Mouse (Mus musculus): ENCODE results near the gene Ripk3. TPM values are rescaled to one million over a fixed set of nuclear protein-coding genes. Genes with fewer than 3 reads are reported as not detected.

Ripk3 gene
- polyA plus RNA-seq (2012), result 63.9 and 71.4 TPM in 2 replicates

DNA sequence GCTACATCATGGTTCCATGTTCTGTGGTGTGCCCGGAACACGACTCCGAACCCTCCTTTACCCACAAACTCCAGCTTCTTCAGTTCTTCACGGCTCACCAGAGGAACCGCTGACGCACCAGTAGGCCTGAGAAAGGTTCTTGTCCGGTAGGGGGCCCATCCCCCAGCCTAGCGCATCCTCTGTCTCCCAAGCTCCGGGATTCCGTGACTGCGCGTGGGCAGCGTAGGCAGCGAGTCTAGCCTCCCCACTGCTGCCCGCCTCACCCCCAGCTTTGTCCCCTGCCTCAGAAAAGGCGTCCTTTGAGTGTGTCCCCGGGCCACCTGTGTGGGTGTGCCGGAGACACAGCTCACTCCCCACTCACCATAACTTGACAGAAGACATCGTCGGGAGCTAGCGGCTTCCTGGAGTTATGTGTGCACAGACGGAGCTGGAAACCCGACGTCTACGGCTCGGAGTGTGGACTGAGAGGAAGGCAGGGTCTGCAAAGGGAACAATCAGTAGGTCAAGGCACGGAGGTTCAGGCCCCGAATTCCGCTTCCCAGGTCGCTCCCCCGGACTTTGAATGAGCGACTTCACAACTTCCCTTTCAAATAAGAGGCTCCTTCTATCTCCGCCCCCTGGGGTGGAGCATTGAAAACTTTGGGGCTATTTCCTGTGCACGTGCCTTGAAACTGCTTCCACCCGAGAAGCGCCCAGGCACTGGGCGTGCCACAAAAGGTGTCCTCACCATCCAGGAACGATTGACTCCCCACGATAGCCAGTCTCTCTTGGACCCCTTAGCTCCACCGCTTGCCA is at the start of gene Ripk3:
TSS of gene Ripk3 (minus strand) at position 610 of the 795 bp plus-strand sequence.

DNA sequence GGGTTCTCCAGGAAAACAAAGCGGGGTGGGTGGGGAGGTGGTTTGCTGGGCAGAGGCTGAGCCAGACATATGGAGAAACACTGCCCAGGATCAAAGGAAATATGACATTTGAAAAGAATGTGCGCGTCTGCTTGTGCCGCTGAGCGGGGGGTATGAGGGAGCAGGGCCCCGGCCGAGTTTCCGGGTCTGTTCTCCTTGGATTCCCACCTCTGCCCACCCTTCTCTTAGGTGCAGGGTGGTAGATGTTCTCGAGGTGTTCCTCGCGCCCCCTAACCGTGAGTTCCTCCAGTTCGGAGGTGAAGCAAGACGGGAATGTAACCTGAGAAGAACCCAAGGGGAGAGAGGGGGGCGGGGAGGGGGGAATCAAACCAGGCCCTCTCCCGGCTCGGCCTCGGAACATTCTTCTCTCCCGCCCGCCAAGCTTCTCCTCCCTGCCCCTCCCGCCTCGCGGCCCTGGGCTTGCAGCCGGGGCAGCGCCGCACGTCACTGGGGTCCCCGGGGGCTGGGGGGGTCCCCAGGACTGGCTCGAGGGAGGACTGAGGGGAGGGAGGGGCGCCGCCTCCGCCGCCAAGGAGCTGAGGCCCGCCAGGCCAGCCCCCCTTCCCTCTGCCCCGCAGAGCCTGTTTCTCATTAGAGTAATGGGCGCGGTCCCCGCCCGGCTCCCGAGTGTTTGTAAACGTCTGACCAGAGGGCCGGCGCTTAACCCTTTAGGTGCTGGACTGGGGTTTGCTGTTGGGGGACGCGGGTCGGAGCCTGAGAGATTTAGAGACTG is 34.5 kb upstream of the Ripk3 start, which contains the start of gene Nfatc4:
TSS of gene Nfatc4 (plus strand) at position 154 of the 772 bp plus-strand sequence.

GRCm38 (mm10) chr14:55783958-55784235 is 4.8 kb downstream of the Ripk3 start, which contains the start of gene Adcy4:
TSS of gene Adcy4 (minus strand) at chr14:55784095.

GRCm38 (mm10) chr14:55765696-55766095 is 23.0 kb downstream of the Ripk3 start, which contains the start of gene Ltb4r1:
TSS of gene Ltb4r1 (plus strand) at chr14:55765962.

GRCm38 (mm10) chr14:55761163-55761562 is 27.5 kb downstream of the Ripk3 start, which contains the start of gene Ltb4r2:
TSS of gene Ltb4r2 (plus strand) at chr14:55761428.

DNA sequence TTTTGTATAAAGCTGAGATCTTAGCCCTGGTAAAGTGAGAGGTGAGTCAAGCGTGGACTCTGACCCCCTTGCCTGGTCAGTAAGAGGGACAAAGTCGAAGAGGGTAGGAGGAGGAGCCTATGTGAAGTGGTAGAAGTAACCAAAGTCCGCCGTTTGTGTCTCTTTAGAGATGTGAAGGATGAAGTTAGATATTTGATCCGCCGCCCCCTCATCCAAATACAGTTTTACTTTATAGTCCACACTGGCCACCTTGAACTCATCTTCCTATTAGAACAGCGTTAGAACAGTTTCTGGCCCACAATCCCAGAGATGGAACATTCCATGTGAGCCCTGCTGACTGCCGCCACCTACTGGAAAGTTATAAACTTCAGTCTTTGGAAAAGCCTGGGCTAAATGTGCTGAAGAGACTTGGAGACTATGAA is 30.3 kb downstream of the Ripk3 start, which contains the start of gene Cideb:
TSS of gene Cideb (minus strand) at position 96 of the 422 bp plus-strand sequence.

DNA sequence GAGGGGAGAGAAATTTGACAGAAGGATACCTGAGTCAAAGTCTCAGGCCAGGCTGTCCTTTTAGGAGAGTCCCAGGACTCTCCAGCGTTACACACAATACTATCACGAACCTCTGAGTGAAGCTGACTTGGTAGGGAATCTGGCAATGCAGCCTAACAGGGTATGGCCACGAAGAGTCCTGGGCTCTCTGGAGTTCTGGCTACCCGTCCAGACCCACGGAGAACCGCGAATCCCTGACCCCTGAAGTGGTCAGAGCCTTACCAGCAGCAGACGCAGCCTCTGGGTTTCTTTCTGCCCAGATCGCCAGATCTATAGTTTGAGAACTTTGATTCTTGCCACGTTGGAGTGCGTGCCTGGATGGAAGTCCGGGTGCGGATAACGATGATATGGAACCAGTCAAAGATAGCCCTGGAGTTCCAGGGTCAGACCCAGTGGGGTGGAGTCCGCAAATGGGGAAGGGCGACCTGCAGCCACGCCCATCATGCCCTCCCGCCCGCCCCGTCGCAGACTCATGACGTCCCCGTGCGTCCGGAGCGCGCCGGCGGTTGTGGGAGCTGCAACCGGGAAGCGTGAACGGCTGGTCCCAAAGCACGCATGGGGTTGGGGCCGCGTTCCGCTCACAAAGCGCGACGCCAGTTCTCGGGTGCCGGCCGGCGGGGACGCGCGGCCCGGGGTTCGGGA is 43.3 kb downstream of the Ripk3 start, which contains the start of the genes Dhrs1 and Nop9:
TSS of gene Dhrs1 (minus strand) at position 511 of the 681 bp plus-strand sequence.
TSS of gene Nop9 (plus strand) at position 514 of the 681 bp plus-strand sequence.

Other genes starting within 250 kb of the Ripk3 start
- gene Pck2, start 248.6 kb downstream of the Ripk3 start, polyA plus RNA-seq (2012), result 86.4 and 95.5 TPM in 2 replicates
- 55.9 and 75.4 TPM in 2 replicates for gene Dcaf11, start 228.9 kb downstream of the Ripk3 start, polyA plus RNA-seq (2012)
- gene A730061H03Rik, start 228.5 kb downstream of the Ripk3 start, polyA plus RNA-seq (2012), result 0.47 and 0.96 TPM in 2 replicates
- 0.60 and 1.2 TPM in 2 replicates for gene Fitm1, start 213.2 kb downstream of the Ripk3 start, polyA plus RNA-seq (2012)
- gene Psme1, start 210.7 kb downstream of the Ripk3 start, polyA plus RNA-seq (2012), result 244 and 281 TPM in 2 replicates
- 8.4 and 8.5 TPM in 2 replicates for gene Emc9, start 203.6 kb downstream of the Ripk3 start, polyA plus RNA-seq (2012)
- gene Psme2, start 197.8 kb downstream of the Ripk3 start, polyA plus RNA-seq (2012), result 82.1 TPM in 2 replicates
- 31.2 and 32.0 TPM in 2 replicates for gene Rnf31, start 197.2 kb downstream of the Ripk3 start, polyA plus RNA-seq (2012)
- 88.9 and 109 TPM in 2 replicates for gene Irf9, start 185.3 kb downstream of the Ripk3 start, polyA plus RNA-seq (2012)
- 18.2 and 29.4 TPM in 2 replicates for gene Rec8, start 170.8 kb downstream of the Ripk3 start, polyA plus RNA-seq (2012)
- gene Ipo4, start 152.9 kb downstream of the Ripk3 start, polyA plus RNA-seq (2012), result 62.9 and 90.9 TPM in 2 replicates
- 1.4 and 1.5 TPM in 2 replicates for gene Gm49378, start 151.0 kb downstream of the Ripk3 start, polyA plus RNA-seq (2012)
- gene Tm9sf1, start 145.1 kb downstream of the Ripk3 start, polyA plus RNA-seq (2012), result 19.0 and 19.4 TPM in 2 replicates
- gene Tssk4, start 138.7 kb downstream of the Ripk3 start, polyA plus RNA-seq (2012), result 0.07 TPM in 1 of 2 replicates, not detected in the other
- 13.6 and 17.8 TPM in 2 replicates for gene Mdp1, start 128.4 kb downstream of the Ripk3 start, polyA plus RNA-seq (2012)
- 23.9 and 24.7 TPM in 2 replicates for gene Gmpr2, start 116.9 kb downstream of the Ripk3 start, polyA plus RNA-seq (2012)
- gene Nedd8, start 116.7 kb downstream of the Ripk3 start, polyA plus RNA-seq (2012), result 102 and 110 TPM in 2 replicates
- gene Tinf2, start 107.0 kb downstream of the Ripk3 start, polyA plus RNA-seq (2012), result 31.6 and 41.8 TPM in 2 replicates
- 4.6 and 5.6 TPM in 2 replicates for gene Tgm1, start 74.9 kb downstream of the Ripk3 start, polyA plus RNA-seq (2012)
- 30.6 and 31.0 TPM in 2 replicates for gene Rabggta, start 66.6 kb downstream of the Ripk3 start, polyA plus RNA-seq (2012)
- gene Dhrs1, start 43.2 kb downstream of the Ripk3 start, polyA plus RNA-seq (2012), result 3.9 and 5.5 TPM in 2 replicates
- gene Nop9, start 43.2 kb downstream of the Ripk3 start, polyA plus RNA-seq (2012), result 30.4 and 53.0 TPM in 2 replicates
- gene Cideb, start 30.4 kb downstream of the Ripk3 start, polyA plus RNA-seq (2012), result 0.31 and 0.45 TPM in 2 replicates
- 0.83 and 1.1 TPM in 2 replicates for gene Ltb4r2, start 27.4 kb downstream of the Ripk3 start, polyA plus RNA-seq (2012)
- gene Ltb4r1, start 22.9 kb downstream of the Ripk3 start, polyA plus RNA-seq (2012), result 33.3 and 45.8 TPM in 2 replicates
- 0.09 and 0.10 TPM in 2 replicates for gene Adcy4, start 4.8 kb downstream of the Ripk3 start, polyA plus RNA-seq (2012)
- 0.15 and 0.40 TPM in 2 replicates for gene Nfatc4, start 34.3 kb upstream of the Ripk3 start, polyA plus RNA-seq (2012)
- gene Nynrin, start 65.1 kb upstream of the Ripk3 start, polyA plus RNA-seq (2012), result 4.9 and 6.6 TPM in 2 replicates
- 0.09 and 0.34 TPM in 2 replicates for gene Cbln3, start 95.5 kb upstream of the Ripk3 start, polyA plus RNA-seq (2012)
- gene Khnyn, start 96.1 kb upstream of the Ripk3 start, polyA plus RNA-seq (2012), result 10.5 and 16.6 TPM in 2 replicates
- 10.6 and 15.2 TPM in 2 replicates for gene Sdr39u1, start 111.4 kb upstream of the Ripk3 start, polyA plus RNA-seq (2012)
- gene Cma1, start 155.8 kb upstream of the Ripk3 start, polyA plus RNA-seq (2012), result 0.06 TPM in 1 of 2 replicates, not detected in the other
- not detected in 2 replicates for gene Cma2, start 162.1 kb upstream of the Ripk3 start, polyA plus RNA-seq (2012)
- not detected in 2 replicates for gene Mcpt1, start 229.1 kb upstream of the Ripk3 start, polyA plus RNA-seq (2012)
- not detected in 2 replicates for gene Mcpt9, start 241.6 kb upstream of the Ripk3 start, polyA plus RNA-seq (2012)